Mouse (Mus musculus): ENCODE data around the gene Lacc1.

- TF ChIP-seq CTCF (IDR thresholded peaks at IDR 0.05; ENCODE audit: control insufficient read depth, insufficient read depth, low read length) (no peak), POLR2A (IDR thresholded peaks at IDR 0.05; ENCODE audit: borderline replicate concordance, control insufficient read depth, low read depth, low read length) (no peak)
These were observed 3.3 kb downstream of the Lacc1 start for GRCm38 (mm10) chr14:77033391-77033790.
